Mouse (Mus musculus): Measurements from ENCODE around the gene Wdr83os. TPM values are rescaled to one million over a fixed set of nuclear protein-coding genes. Genes with fewer than 3 reads are reported as not detected.
"Not testable (repeated sequence)": the region's sequence is repeated elsewhere in the genome, so short reads cannot be mapped to it uniquely, and the experiment has no call there.

Gene Wdr83os
- polyA plus RNA-seq, 1 experiment: 110 TPM

- peak; percentile 85 to 94 for DNase-seq (ENCODE audit: extremely low spot score in 1 of 2, low spot score in 1 of 2)
These were observed 8.8 kb upstream of the Wdr83os start, which contains the start of gene Dhps for GRCm38 (mm10) chr8:85071514-85072281. Gene Dhps (plus strand): TSS chr8:85071757.

GRCm38 (mm10) chr8:85072364-85072929 is 8.1 kb upstream of the Wdr83os start:
- peak in 1 of 2 experiments; percentile 40 for DNase-seq (ENCODE audit: extremely low spot score in 1 of 2, low spot score in 1 of 2)

GRCm38 (mm10) chr8:85073041-85073612 is 7.4 kb upstream of the Wdr83os start:
- DNase-seq (ENCODE audit: extremely low spot score in 1 of 2, low spot score in 1 of 2): no peak

- DNase-seq (ENCODE audit: extremely low spot score in 1 of 2, low spot score in 1 of 2): no peak
These were observed 6.4 kb upstream of the Wdr83os start for GRCm38 (mm10) chr8:85074167-85074566.

DNA sequence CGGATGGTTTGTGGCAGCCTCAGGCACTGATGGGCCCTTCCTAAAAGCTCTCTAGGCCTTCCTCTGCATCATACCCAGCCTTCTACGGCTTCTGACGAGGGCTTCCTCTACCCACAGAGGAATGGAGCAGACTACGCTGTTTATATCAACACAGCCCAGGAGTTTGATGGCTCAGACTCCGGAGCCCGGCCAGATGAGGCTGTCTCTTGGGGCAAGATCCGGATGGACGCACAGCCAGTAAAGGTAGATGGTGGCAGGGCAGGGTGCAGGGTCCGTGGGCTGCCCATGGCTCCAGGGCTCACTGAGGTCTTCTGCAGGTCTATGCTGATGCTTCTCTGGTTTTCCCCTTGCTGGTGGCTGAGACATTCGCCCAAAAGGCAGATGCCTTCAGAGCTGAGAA is 5.9 kb upstream of the Wdr83os start:
- DNase-seq (ENCODE audit: extremely low spot score in 1 of 2, low spot score in 1 of 2): no peak

DNA sequence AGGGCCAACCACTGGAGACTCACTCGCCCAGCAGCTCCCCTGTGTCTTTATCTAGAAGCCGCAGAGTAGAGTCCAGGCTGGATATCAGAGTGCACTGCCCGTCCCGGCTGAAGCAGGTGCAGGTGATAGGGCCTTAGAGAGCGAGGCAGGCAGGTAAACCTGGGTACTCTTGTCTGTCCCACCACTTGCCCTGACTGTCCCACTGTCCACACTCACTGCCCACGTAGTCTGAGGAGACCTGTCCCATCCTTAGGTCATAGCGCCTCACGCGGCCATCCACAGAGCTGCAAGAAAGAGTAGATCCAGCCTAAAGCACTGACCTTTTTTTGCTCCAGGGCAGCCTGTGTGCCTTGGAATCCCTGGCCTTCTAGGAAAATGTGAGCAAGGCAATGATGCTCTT is 4.5 kb upstream of the Wdr83os start:
- no peak for DNase-seq (ENCODE audit: extremely low spot score in 1 of 2, low spot score in 1 of 2)

GRCm38 (mm10) chr8:85076993-85077392 is 3.5 kb upstream of the Wdr83os start:
- DNase-seq (ENCODE audit: extremely low spot score in 1 of 2, low spot score in 1 of 2): peak; percentile 75 to 88

GRCm38 (mm10) chr8:85080214-85080531 is 367 bp upstream of the Wdr83os start:
- no peak for DNase-seq (ENCODE audit: extremely low spot score in 1 of 2, low spot score in 1 of 2)

- DNase-seq (ENCODE audit: extremely low spot score in 1 of 2, low spot score in 1 of 2): no peak
These were observed 646 bp downstream of the Wdr83os start, which contains the start of gene Wdr83 for GRCm38 (mm10) chr8:85081216-85081555. Gene Wdr83 (minus strand): TSS chr8:85081306.

GRCm38 (mm10) chr8:85082169-85082568 is 1.6 kb downstream of the Wdr83os start:
- not testable (repeated sequence) for DNase-seq (ENCODE audit: extremely low spot score in 1 of 2, low spot score in 1 of 2)

DNA sequence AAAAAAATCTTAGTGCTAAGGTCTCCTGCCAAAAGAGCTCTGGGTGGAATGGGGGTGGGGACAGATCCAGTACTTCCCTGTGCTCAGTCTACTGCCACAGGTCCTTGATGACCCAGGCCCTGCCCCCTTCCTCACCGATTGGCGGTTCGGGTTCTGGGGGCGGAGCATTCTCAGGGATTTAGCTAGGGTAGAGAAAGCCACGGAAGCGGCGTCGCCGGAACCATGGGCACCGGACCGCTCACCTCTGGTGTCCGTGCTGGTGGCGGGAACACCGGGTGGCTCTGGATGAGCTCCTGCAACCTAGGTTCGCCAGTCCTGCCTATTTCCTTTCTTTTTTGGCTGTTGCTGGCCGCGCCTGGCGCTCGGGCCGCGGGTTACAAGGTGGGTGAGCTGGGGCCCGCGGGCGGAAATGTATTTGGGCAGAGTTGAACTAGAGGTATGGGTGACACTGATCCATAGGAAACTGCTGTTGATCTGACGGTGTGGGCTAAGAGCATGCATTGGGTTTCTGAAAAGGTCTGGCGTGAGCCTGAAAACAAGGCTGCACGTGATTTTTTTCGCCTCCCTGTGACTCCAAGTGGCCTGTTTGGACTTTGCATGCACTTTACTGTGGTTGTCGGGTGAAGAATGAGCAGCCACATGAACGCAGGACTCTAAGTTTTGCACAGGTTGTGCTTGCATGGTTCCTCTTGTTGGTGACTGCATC is 2.7 kb downstream of the Wdr83os start, which contains the start of gene Man2b1:
Gene Man2b1, plus strand, starts transcription at position 163 of the 706 bp plus-strand sequence.
- DNase-seq (ENCODE audit: extremely low spot score in 1 of 2, low spot score in 1 of 2): peak; percentile 88 to 93

GRCm38 (mm10) chr8:85084633-85085032 is 4.1 kb downstream of the Wdr83os start:
- no peak for DNase-seq (ENCODE audit: extremely low spot score in 1 of 2, low spot score in 1 of 2)

DNA sequence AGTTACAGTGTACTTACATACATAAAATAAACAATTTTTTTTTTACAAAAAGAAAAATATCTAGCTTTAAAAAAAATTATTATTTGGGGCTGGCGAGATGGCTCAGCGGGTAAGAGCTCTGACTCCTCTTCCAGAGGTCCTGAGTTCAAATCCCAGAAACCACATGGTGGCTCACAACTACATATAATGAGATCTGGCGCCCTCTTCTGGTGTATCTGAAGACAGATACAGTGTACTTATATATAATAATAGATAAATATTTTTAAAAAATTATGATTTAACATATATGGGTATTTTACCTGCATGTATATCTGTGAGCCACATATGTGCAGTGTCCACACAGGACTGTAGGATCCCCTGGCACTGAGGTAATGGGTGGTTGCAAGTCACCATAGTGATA is 5.7 kb downstream of the Wdr83os start:
- DNase-seq (ENCODE audit: extremely low spot score in 1 of 2, low spot score in 1 of 2): no peak

- DNase-seq (ENCODE audit: extremely low spot score in 1 of 2, low spot score in 1 of 2): no peak
These were observed 8.2 kb downstream of the Wdr83os start for GRCm38 (mm10) chr8:85088771-85089170.

- no peak for DNase-seq (ENCODE audit: extremely low spot score in 1 of 2, low spot score in 1 of 2)
These were observed 10.3 kb downstream of the Wdr83os start for GRCm38 (mm10) chr8:85090856-85091255.

- DNase-seq (ENCODE audit: extremely low spot score in 1 of 2, low spot score in 1 of 2): no peak
These were observed 11.1 kb downstream of the Wdr83os start for GRCm38 (mm10) chr8:85091526-85092090.

DNA sequence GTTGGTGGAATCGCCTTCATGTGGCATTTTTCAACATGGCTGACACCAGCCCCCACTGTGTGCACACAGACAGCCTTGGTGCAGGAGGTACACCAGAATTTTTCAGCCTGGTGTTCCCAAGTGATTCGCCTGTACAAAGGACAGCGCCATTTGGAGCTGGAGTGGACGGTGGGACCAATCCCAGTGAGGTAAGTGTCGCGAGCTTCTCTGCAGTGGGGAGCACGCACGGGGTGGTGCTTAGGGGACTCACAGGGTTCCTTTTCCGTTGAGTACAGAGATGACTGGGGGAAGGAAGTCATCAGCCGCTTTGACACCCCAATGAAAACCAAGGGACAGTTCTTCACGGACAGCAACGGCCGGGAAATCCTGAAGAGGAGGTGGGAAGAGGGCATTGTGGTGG is 14.5 kb downstream of the Wdr83os start:
- DNase-seq (ENCODE audit: extremely low spot score in 1 of 2, low spot score in 1 of 2): no peak

- DNase-seq (ENCODE audit: extremely low spot score in 1 of 2, low spot score in 1 of 2): no peak
These were observed 15.0 kb downstream of the Wdr83os start for GRCm38 (mm10) chr8:85095566-85095965.

GRCm38 (mm10) chr8:85096196-85096595 is 15.7 kb downstream of the Wdr83os start:
- no peak for DNase-seq (ENCODE audit: extremely low spot score in 1 of 2, low spot score in 1 of 2)

DNA sequence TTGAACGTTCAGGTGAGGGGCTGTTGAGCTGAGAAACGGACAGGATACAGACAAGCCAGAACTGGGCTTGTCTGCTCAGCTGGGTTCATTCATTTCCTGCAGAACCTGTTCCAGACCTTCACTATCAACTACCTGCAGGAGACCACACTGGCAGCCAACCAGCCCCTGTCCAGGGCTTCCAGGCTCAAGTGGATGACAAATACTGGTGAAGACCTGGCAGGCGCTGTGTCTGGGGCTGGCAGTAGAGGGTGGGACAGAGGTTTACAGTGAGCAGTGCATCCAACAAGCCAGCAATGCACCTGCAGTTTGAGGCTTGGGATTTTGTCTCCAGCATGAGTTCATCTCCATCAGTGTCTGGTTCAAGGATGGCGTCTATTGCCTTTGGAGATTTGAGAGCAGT is 16.3 kb downstream of the Wdr83os start:
- no peak for DNase-seq (ENCODE audit: extremely low spot score in 1 of 2, low spot score in 1 of 2)

DNA sequence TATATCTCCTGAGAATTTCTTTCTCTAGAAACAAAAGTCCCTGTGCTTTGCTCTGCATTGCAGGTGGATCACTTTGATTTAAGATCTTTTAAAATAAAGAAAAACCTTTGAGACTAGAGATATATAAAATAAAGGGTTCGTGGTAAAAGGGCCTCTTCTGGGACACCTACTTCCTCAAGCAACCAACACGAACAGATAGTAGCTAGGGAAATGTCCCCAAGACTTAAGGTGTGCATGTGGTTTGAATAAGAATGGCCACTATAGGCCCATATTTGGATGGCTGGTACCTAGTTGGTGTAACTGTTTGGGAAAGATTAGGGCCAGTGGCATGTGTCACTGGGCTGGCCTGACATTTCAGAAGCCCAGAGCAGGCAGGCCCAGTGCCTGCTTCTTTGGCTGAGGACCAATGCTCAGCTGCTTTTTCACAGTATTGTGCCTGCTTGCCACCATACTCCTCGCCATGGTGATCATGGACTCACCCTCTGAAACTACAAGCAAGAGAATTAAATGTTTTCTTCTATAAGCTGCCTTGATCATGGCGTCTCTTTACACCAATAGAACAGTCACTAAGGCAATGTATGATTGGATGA is 19.6 kb downstream of the Wdr83os start:
- no peak for DNase-seq (ENCODE audit: extremely low spot score in 1 of 2, low spot score in 1 of 2)

Data from frontal cortex, adult 2 months (tissue).